Mouse (Mus musculus) heart, adult 2 months (tissue): ENCODE data around the gene Akap2.

Experiments used
- CTCF ChIP-seq: fragments of 200-600 bp; IDR thresholded peaks from 2 replicates; pipeline ENCODE4 v1.8.1; 2022; ENCODE audit warnings: antibody characterized with exemption, mild to moderate bottlenecking, moderate library complexity
- POLR2A ChIP-seq: fragments of 200-500 bp; IDR thresholded peaks from 2 replicates; pipeline ENCODE4 v1.6.1; 2011; ENCODE audit warnings: mild to moderate bottlenecking, low read depth, low read length, control low read depth; ENCODE audit not compliant: insufficient read depth

GRCm38 (mm10) chr4:57757997-57758396, 40.5 kb downstream of the Akap2 start:
- TF ChIP-seq POLR2A (no peak), CTCF (no peak)
